Mouse (Mus musculus) forebrain, embryonic 12.5 days (tissue): ENCODE measurements around the gene Fut11. TPM values are rescaled to one million over a fixed set of nuclear protein-coding genes. Genes with fewer than 3 reads are reported as not detected.
A peak's percentile ranks its signal among the peaks of the same experiment; 100 is the strongest.

ENCODE experiments used
- ATAC-seq: fragments of 200-750 bp; cut with Nextera tagmentation; 2 replicates; pipeline ENCODE4 v1.8.0; 2017; ENCODE audit warnings: moderate TSS enrichment; ENCODE audit not compliant: low FRiP score
- H3K27ac ChIP-seq: fragments of 300-500 bp; sonication (generic); 2 replicates; pipeline ENCODE4 v1.5.1; 2016; ENCODE audit warnings: mild to moderate bottlenecking
- H3K27me3 ChIP-seq: fragments of 300-500 bp; sonication (generic); 2 replicates; pipeline ENCODE4 v1.6.1; 2016; ENCODE audit warnings: mild to moderate bottlenecking
- H3K36me3 ChIP-seq: fragments of 300-500 bp; sonication (generic); replicated peaks from 2 replicates; pipeline ENCODE4 v1.6.1; 2016; ENCODE audit warnings: mild to moderate bottlenecking
- H3K4me1 ChIP-seq: fragments of 300-500 bp; sonication (generic); 2 replicates; pipeline ENCODE4 v1.6.1; 2016
- H3K4me2 ChIP-seq: fragments of 300-500 bp; sonication (generic); 2 replicates; pipeline ENCODE4 v1.6.1; 2016; ENCODE audit warnings: mild to moderate bottlenecking, moderate library complexity
- H3K4me3 ChIP-seq: fragments of 300-500 bp; sonication (generic); replicated peaks from 2 replicates; pipeline ENCODE4 v1.5.1; 2016; ENCODE audit warnings: mild to moderate bottlenecking
- H3K9ac ChIP-seq: fragments of 300-500 bp; sonication (generic); 2 replicates; pipeline ENCODE4 v1.6.1; 2016; ENCODE audit warnings: mild to moderate bottlenecking
- H3K9me3 ChIP-seq: fragments of 300-500 bp; sonication (generic); 2 replicates; pipeline ENCODE4 v1.6.1; 2016
- WGBS: fragments of 180-500 bp; shearing (Covaris S2); methylation state at CpG from one replicate; pipeline ENCODE4 v1.1.7; 2016; 5-methylcytosine and 5-hydroxymethylcytosine counted together
- polyA plus RNA-seq: library from polyadenylated mRNA; unstranded; fragments of >200 nt; fragmentation: Nextera tagmentation; extraction: Ambion mirVana; gene quantifications from 2 replicates; pipeline ENCODE4 v1.2.1, GENCODE M21; 2016

The Fut11 gene
- polyA plus RNA-seq, 1 experiment from 2014 or later, result 23.3 TPM

DNA sequence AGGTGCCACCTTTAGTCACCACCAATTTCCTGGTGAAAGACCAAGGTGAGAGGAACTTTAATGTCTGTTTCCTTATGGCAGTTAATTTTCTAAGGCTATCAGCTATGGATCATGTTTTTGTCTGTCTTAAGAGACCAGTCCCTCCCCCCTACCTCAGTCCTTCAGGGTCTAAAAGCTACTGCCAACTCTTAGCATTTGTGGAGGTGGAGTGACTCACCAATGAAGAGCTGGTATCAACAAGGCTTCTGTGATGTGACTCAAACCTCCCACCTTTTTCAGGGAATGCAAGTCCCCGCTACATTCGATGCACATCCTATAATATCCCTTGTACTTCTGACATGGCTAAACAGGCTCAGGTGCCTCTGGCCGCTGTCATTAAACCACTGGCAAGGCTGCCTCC lies 8.2 kb upstream of the Fut11 start:
- no peak for ATAC-seq
- no peak overlapping the region for H3K27ac ChIP-seq
- H3K27me3 ChIP-seq, result no peaks in the 10 kb centered on the region
- 97% methylated on average over 3 of the region's 3 CpGs for WGBS
- H3K4me2 ChIP-seq, result no peak overlapping the region
- H3K4me3 ChIP-seq, result no peak overlapping the region
- no peak overlapping the region for H3K9ac ChIP-seq
- H3K36me3 ChIP-seq, result peaks cover 99% of the 10 kb centered on the region
- H3K9me3 ChIP-seq, result no peaks in the 10 kb centered on the region
- H3K4me1 ChIP-seq, result no peaks in the 10 kb centered on the region

DNA sequence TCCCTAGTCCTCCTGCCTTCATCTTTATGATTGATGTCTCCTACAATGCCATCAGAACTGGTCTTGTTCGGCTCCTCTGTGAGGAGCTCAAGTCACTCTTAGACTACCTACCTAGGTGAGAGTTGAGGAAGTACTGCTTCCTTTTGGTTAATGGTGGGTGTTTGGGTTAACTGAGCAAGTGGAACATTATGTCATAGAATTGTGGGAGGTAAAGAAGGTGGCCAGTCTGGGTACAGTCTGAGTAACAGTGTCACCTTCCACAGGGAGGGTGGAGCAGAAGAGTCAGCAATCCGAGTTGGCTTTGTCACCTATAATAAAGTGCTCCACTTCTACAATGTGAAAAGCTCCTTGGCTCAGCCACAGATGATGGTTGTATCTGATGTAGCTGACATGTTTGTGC lies 5.8 kb upstream of the Fut11 start:
- H3K4me2 ChIP-seq, result no peak overlapping the region
- no peaks in the 10 kb centered on the region for H3K27me3 ChIP-seq
- no peak overlapping the region for H3K4me3 ChIP-seq
- H3K9ac ChIP-seq, result no peak overlapping the region
- peaks cover 98% of the 10 kb centered on the region for H3K36me3 ChIP-seq
- 91% methylated on average over 2 of the region's 2 CpGs for WGBS
- H3K4me1 ChIP-seq, result no peaks in the 10 kb centered on the region
- H3K27ac ChIP-seq, result no peak overlapping the region
- no peaks in the 10 kb centered on the region for H3K9me3 ChIP-seq
- ATAC-seq, result no peak

- H3K27ac ChIP-seq, result no peak overlapping the region
- no peak for ATAC-seq
- no peak overlapping the region for H3K9ac ChIP-seq
- H3K36me3 ChIP-seq, result peaks cover 73% of the 10 kb centered on the region
- peaks cover 19% of the 10 kb centered on the region for H3K4me1 ChIP-seq
- no peak overlapping the region for H3K4me2 ChIP-seq
- H3K4me3 ChIP-seq, result no peak overlapping the region
- 95% methylated on average over 6 of the region's 6 CpGs for WGBS
- no peaks in the 10 kb centered on the region for H3K27me3 ChIP-seq
- H3K9me3 ChIP-seq, result no peaks in the 10 kb centered on the region
Observed at GRCm38 (mm10) chr14:20691772-20692171, 3.0 kb upstream of the Fut11 start.

DNA sequence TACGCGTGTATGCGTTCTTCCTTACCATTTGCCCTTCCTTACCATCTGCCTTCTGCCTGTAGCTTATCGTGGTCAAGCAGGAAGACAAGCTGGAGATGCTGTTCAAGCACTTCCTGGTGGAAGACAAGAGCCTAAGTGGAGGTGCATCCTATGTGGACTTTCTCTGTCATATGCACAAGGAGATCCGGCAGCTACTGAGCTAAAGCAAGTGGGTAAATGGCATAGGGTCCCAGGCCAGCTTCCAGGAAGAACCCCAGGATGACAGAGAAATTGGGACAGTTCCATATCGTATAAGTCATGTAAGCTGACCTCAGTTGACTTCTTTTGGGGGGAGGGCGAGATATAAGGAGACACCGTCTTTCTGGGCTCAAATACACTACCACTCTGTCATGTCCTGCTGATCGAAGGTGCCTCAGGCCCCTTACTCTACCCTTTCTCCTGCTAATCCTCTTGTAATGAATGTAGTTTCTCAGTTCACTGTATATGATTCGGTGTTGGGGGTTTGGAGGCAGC lies 1.1 kb upstream of the Fut11 start:
- Histone ChIP-seq H3K9me3 (no peaks in the 10 kb centered on the region), H3K4me2 (no peak overlapping the region), H3K4me1 (peaks cover 36% of the 10 kb centered on the region), H3K27me3 (no peaks in the 10 kb centered on the region), H3K27ac (no peak overlapping the region), H3K9ac (no peak overlapping the region), H3K36me3 (peaks cover 61% of the 10 kb centered on the region), H3K4me3 (no peak overlapping the region)
- 94% methylated on average over 10 of the region's 10 CpGs for WGBS
- no peak for ATAC-seq

GRCm38 (mm10) chr14:20694185-20694883 lies 434 bp upstream of the Fut11 start:
- ATAC-seq, result peak; percentile 58
- H3K4me3 ChIP-seq, result peak overlapping the region; percentile 81
- H3K36me3 ChIP-seq, result peaks cover 57% of the 10 kb centered on the region
- 50% methylated on average over 13 of the region's 13 CpGs for WGBS
- H3K4me2 ChIP-seq, result peak overlapping the region; percentile 68
- H3K9ac ChIP-seq, result peak overlapping the region; percentile 85
- H3K27ac ChIP-seq, result peak overlapping the region; percentile 96
- peaks cover 42% of the 10 kb centered on the region for H3K4me1 ChIP-seq
- no peaks in the 10 kb centered on the region for H3K9me3 ChIP-seq
- no peaks in the 10 kb centered on the region for H3K27me3 ChIP-seq

DNA sequence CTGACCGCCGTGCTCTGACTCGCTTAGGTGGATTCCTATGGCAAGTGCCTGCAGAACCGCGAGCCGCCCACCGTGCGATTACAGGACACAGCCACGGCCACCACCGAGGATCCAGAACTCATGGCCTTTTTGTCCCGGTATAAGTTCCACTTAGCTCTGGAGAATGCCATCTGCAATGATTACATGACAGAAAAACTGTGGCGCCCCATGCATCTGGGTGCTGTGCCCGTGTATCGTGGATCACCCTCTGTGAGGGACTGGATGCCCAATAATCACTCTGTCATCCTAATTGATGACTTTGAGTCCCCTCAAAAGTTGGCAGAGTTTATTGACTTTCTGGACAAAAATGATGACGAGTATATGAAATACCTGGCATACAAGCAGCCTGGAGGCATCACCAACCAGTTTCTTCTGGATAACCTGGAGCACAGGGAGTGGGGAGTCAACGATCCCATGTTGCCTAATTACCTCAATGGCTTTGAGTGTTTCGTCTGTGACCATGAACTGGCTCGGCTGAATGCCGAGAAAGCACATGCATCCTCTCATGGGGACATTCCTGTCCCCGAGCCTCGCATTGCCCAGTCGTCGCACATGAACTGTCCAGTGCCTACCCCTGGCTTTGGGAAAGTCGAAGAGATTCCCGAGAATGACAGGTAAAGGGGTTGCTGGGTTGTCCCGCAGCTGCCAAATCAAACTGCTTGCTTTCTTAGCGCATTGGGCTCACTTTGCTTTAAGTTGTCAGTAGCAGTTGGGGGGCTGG lies 1.2 kb downstream of the Fut11 start:
- 17% methylated on average over 27 of the region's 27 CpGs for WGBS
- ATAC-seq, result no peak
- Histone ChIP-seq H3K9me3 (no peaks in the 10 kb centered on the region), H3K27ac (peak overlapping the region; percentile 96), H3K36me3 (peaks cover 42% of the 10 kb centered on the region), H3K9ac (peak overlapping the region; percentile 85), H3K4me1 (peaks cover 53% of the 10 kb centered on the region), H3K4me3 (peak overlapping the region; percentile 81), H3K27me3 (no peaks in the 10 kb centered on the region), H3K4me2 (peak overlapping the region; percentile 68)

DNA sequence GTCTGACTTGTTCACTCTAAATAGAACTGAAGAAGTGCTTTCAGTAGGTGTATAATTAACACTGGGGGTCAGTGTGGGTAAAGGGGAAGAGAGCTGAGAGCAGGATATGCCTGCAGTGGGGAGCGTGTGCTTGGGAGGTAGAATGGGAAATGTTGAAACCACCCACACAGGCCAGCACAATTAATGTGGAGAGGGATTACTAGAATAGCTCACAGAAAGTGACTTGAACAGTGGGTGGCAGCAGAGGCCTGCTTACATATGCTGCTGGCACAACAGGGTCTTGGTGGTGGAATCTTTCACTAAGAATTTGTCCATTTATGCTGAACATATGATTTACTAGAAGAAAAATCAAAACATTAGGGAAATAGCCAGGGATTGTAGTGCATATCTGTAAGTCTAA lies 2.2 kb downstream of the Fut11 start:
- H3K27ac ChIP-seq, result peak overlapping the region; percentile 9; the same call in 1 of the 2 replicates
- peaks cover 62% of the 10 kb centered on the region for H3K4me1 ChIP-seq
- 6% methylated on average over 1 of the region's 1 CpGs for WGBS

GRCm38 (mm10) chr14:20698515-20698914 lies 3.7 kb downstream of the Fut11 start:
- ATAC-seq, result no peak
- Histone ChIP-seq H3K4me3 (no peak overlapping the region), H3K9me3 (no peaks in the 10 kb centered on the region), H3K27me3 (no peaks in the 10 kb centered on the region), H3K4me2 (0 out of 2 replicates have a peak overlapping the region, but pooled peaks have one; percentile 68), H3K4me1 (peaks cover 65% of the 10 kb centered on the region), H3K9ac (no peak overlapping the region), H3K36me3 (peaks cover 16% of the 10 kb centered on the region), H3K27ac (no peak overlapping the region)
- WGBS, result 92% methylated on average over 2 of the region's 2 CpGs

More for the DNA sequence above, 2.2 kb downstream of the Fut11 start:
- peak overlapping the region; percentile 81 for H3K4me3 ChIP-seq
- H3K9ac ChIP-seq, result peak overlapping the region; percentile 85
- peak overlapping the region; percentile 68 for H3K4me2 ChIP-seq
- no peaks in the 10 kb centered on the region for H3K27me3 ChIP-seq
- ATAC-seq, result no peak
- no peaks in the 10 kb centered on the region for H3K9me3 ChIP-seq
- peaks cover 31% of the 10 kb centered on the region for H3K36me3 ChIP-seq

DNA sequence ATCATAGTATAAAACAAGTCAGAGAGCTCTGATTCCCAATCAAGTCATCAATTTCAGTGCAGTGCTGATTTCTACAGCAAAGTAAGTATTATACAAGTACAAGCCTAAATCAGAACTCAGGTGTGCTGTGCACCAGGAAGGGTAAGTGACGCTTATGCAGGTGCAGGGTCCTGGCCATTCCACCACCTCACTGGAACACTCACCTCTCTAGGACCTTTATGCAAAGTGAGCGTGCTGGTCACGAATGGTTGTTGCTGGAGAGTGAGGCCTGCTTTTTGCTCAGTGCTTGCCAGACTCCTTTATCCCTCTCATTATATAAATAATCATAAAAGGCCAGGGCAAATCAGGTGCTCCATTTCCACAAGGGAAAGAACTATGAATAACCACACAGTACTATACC lies 5.6 kb downstream of the Fut11 start:
- Histone ChIP-seq H3K4me2 (no peak overlapping the region; the same call in 1 of the 2 replicates), H3K36me3 (peaks cover 21% of the 10 kb centered on the region), H3K9ac (no peak overlapping the region), H3K4me1 (peaks cover 64% of the 10 kb centered on the region), H3K27ac (no peak overlapping the region), H3K4me3 (no peak overlapping the region), H3K9me3 (no peaks in the 10 kb centered on the region), H3K27me3 (no peaks in the 10 kb centered on the region)
- ATAC-seq, result no peak
- 91% methylated on average over 3 of the region's 3 CpGs for WGBS

DNA sequence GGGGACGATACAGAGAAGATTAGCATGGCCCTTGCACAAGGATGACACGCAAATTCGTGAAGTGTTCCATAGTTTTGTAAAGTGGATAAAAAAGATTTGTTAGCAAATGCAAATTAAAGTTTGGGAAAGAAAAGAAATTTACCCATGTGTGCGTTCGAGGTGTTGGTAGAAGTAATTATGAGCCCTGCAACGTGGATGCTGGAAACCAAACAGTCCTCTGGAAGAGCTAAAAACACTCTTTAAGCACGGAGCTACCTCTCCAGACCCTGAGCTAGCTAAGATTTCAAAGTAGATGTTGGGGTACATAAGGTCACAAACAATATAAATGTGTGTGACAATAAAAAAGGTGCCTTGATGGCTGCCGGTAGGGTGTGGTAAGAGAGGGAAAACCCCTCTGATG lies 6.8 kb downstream of the Fut11 start:
- 90% methylated on average over 8 of the region's 8 CpGs for WGBS
- H3K4me3 ChIP-seq, result peak overlapping the region; percentile 80
- no peak for ATAC-seq
- H3K36me3 ChIP-seq, result peaks cover 24% of the 10 kb centered on the region
- H3K9ac ChIP-seq, result peak overlapping the region; percentile 83; the same call in 1 of the 2 replicates
- no peak overlapping the region for H3K27ac ChIP-seq
- no peaks in the 10 kb centered on the region for H3K27me3 ChIP-seq
- H3K4me1 ChIP-seq, result peaks cover 53% of the 10 kb centered on the region
- H3K4me2 ChIP-seq, result peak overlapping the region; percentile 70
- H3K9me3 ChIP-seq, result no peaks in the 10 kb centered on the region

DNA sequence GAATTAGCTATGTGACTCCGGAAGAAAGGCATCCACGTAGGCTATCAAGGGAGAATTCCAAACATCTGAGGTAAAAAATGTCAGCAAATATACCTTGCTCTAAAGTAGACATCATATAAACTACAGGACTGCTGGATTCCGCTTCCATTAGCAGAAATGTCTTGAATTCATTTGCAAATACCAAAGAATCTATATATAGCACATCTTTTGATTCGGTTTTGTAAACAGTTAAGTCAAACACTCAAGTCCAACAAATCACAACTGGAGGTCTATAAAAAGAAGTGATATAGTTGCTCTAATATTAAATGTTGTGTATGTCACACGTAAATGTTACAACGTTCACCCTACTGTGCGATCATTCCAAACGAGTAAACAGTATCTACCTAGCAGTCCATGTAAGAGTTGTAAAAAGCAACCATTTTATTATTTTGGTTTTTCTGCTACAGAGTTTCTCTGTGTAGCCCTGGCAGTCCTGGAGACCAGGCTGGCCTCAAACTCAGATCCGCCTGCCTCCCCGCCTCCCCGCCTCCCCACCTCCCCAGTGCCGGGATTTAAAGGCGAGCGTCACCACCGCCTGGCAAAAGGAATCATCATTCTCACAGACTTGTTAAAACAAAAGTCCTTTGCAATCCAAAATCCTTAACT lies 7.5 kb downstream of the Fut11 start:
- peaks cover 24% of the 10 kb centered on the region for H3K36me3 ChIP-seq
- H3K4me2 ChIP-seq, result peak overlapping the region; percentile 70
- peak; percentile 3; the same call in 1 of the 2 replicates for ATAC-seq
- no peaks in the 10 kb centered on the region for H3K9me3 ChIP-seq
- H3K27me3 ChIP-seq, result no peaks in the 10 kb centered on the region
- peak overlapping the region; percentile 83 for H3K9ac ChIP-seq
- H3K4me3 ChIP-seq, result peak overlapping the region; percentile 80
- WGBS, result 17% methylated on average over 15 of the region's 15 CpGs
- H3K4me1 ChIP-seq, result peaks cover 47% of the 10 kb centered on the region
- H3K27ac ChIP-seq, result peak overlapping the region; percentile 93

DNA sequence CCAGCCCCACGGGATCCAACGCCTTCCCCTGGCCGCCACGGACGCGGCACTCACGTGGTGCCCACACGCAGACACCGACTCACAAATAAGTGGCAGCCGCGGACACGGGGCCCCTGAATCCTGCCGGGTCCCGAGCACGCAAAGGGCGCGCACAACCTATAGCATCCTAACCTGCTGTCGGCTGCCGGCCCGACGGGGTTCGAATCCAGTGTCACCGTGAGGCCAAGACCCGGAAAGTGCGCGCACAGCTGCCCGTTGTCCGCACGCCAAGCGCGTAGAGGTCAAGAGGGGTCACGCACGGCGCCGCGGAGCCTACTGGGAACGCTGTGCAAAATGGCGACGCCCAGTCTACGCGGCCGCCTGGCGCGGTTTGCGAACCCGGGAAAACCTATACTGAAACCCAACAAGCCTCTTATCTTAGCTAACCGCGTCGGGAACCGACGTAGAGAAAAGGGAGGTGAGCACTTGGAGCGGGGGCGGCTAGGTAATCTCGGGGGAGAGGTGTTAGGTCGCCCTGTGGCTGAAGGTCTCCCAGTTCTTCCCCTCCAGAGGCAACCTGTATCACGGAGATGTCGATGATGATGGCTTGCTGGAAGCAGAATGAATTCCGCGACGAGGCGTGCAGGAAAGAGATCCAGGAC lies 8.1 kb downstream of the Fut11 start, which contains the start of gene Chchd1:
Chchd1 (plus strand) TSS at position 266 of the 641 bp plus-strand sequence.
- peak within 1 kb of the TSS; percentile 93 for H3K27ac ChIP-seq
- H3K9ac ChIP-seq, result peak within 1 kb of the TSS; percentile 83
- H3K4me1 ChIP-seq, result peaks cover 42% of the 10 kb centered on the region
- no peaks in the 10 kb centered on the region for H3K9me3 ChIP-seq
- H3K4me2 ChIP-seq, result peak within 1 kb of the TSS; percentile 70
- peak; percentile 75 for ATAC-seq
- peak within 1 kb of the TSS; percentile 80 for H3K4me3 ChIP-seq
- peaks cover 24% of the 10 kb centered on the region for H3K36me3 ChIP-seq
- no peaks in the 10 kb centered on the region for H3K27me3 ChIP-seq
- under 1% methylated on average over 61 of the region's 61 CpGs for WGBS
